Mouse (Mus musculus) adrenal gland, adult 2 months (tissue): Measurements from ENCODE around the gene Inpp5d. TPM values are rescaled to one million over a fixed set of nuclear protein-coding genes. Genes with fewer than 3 reads are reported as not detected.
A peak's percentile ranks its signal among the peaks of the same experiment; 100 is the strongest.

Source experiments
- DNase-seq: peaks from one replicate; pipeline ENCODE4 v3.0.0; 2021
- polyA plus RNA-seq: library from polyadenylated mRNA; depleted of rRNA; stranded (reverse); fragments of >200 nt; gene quantifications from 2 replicates; pipeline ENCODE4 v1.2.3, GENCODE M21; 2012
- total RNA-seq, 2 experiments: library from RNA; stranded (reverse); gene quantifications; 2 replicates each; pipeline ENCODE4 v1.2.3; 2021

Inpp5d gene
- total and polyA plus RNA-seq, 3 experiments = 11.5 to 21.1 (median 18.4) TPM

GRCm38 (mm10) chr1:87623977-87624666 lies 4.0 kb downstream of the Inpp5d start:
- no peak for DNase-seq

GRCm38 (mm10) chr1:87624826-87625225 lies 4.7 kb downstream of the Inpp5d start:
- no peak for DNase-seq

GRCm38 (mm10) chr1:87625254-87626025 lies 5.3 kb downstream of the Inpp5d start:
- no peak for DNase-seq

- peak; percentile 63 for DNase-seq
Measured at GRCm38 (mm10) chr1:87626344-87626743, 6.2 kb downstream of the Inpp5d start.

- no peak for DNase-seq
Measured at GRCm38 (mm10) chr1:87628085-87628484, 8.0 kb downstream of the Inpp5d start.

GRCm38 (mm10) chr1:87631584-87631983 lies 11.5 kb downstream of the Inpp5d start:
- no peak for DNase-seq

GRCm38 (mm10) chr1:87632163-87632562 lies 12.1 kb downstream of the Inpp5d start:
- no peak for DNase-seq

- no peak for DNase-seq
Measured at GRCm38 (mm10) chr1:87636716-87637117, 16.6 kb downstream of the Inpp5d start.

- DNase-seq = peak; percentile 88
Measured at GRCm38 (mm10) chr1:87637121-87637877, 17.2 kb downstream of the Inpp5d start.

- no peak for DNase-seq
Measured at GRCm38 (mm10) chr1:87637878-87638600, 17.9 kb downstream of the Inpp5d start.

GRCm38 (mm10) chr1:87639724-87640123 lies 19.6 kb downstream of the Inpp5d start:
- DNase-seq = no peak

- peak; percentile 66 for DNase-seq
Measured at GRCm38 (mm10) chr1:87640165-87640661, 20.1 kb downstream of the Inpp5d start.

GRCm38 (mm10) chr1:87643016-87643415 lies 22.9 kb downstream of the Inpp5d start:
- DNase-seq = no peak

- peak; percentile 68 for DNase-seq
Measured at GRCm38 (mm10) chr1:87645041-87645440, 24.9 kb downstream of the Inpp5d start.

GRCm38 (mm10) chr1:87645748-87646147 lies 25.6 kb downstream of the Inpp5d start:
- DNase-seq = no peak

GRCm38 (mm10) chr1:87647820-87648219 lies 27.7 kb downstream of the Inpp5d start:
- no peak for DNase-seq

- no peak for DNase-seq
Measured at GRCm38 (mm10) chr1:87648657-87649056, 28.5 kb downstream of the Inpp5d start.

- DNase-seq = no peak
Measured at GRCm38 (mm10) chr1:87649219-87649805, 29.2 kb downstream of the Inpp5d start.

GRCm38 (mm10) chr1:87649958-87650474 lies 29.9 kb downstream of the Inpp5d start:
- no peak for DNase-seq

- peak; percentile 46 for DNase-seq
Measured at GRCm38 (mm10) chr1:87650611-87651079, 30.5 kb downstream of the Inpp5d start.

- no peak for DNase-seq
Measured at GRCm38 (mm10) chr1:87651436-87651835, 31.3 kb downstream of the Inpp5d start.
